Mouse (Mus musculus) cerebellum, adult 2 months (tissue): ENCODE measurements around the gene Eps15l1.

ENCODE experiments used
- CTCF ChIP-seq: fragments of 200-500 bp; IDR thresholded peaks from 2 replicates; pipeline ENCODE4 v1.5.1; 2011; ENCODE audit warnings: low read depth, mild to moderate bottlenecking, control low read depth, low read length, moderate library complexity, borderline replicate concordance; ENCODE audit not compliant: insufficient read depth
- POLR2A ChIP-seq: fragments of 200-500 bp; IDR thresholded peaks from 2 replicates; pipeline ENCODE4 v1.6.1; 2011; ENCODE audit warnings: low read length, control low read depth, borderline replicate concordance; ENCODE audit not compliant: insufficient read depth

- TF ChIP-seq POLR2A (no peak), CTCF (no peak)
Measured at GRCm38 (mm10) chr8:72310849-72311506, 110.3 kb downstream of the Eps15l1 start.
